Mouse (Mus musculus) forebrain, embryonic 10.5 days (tissue): ENCODE data around the gene 2810408A11Rik. TPM values are rescaled to one million over a fixed set of nuclear protein-coding genes. Genes with fewer than 3 reads are reported as not detected.

Experiments
- DNase-seq: peaks from one replicate; pipeline ENCODE4 v3.0.0-alpha.2; 2017; ENCODE audit warnings: low spot score; ENCODE audit errors: extremely low spot score
- H3K27ac ChIP-seq: fragments of 300-500 bp; sonication (generic); 2 replicates; pipeline ENCODE4 v1.5.1; 2016; ENCODE audit warnings: mild to moderate bottlenecking
- H3K27me3 ChIP-seq: fragments of 300-500 bp; sonication (generic); 2 replicates; pipeline ENCODE4 v1.6.1; 2016; ENCODE audit warnings: mild to moderate bottlenecking; ENCODE audit not compliant: poor library complexity, severe bottlenecking
- H3K36me3 ChIP-seq: fragments of 300-500 bp; sonication (generic); replicated peaks from 2 replicates; pipeline ENCODE4 v1.6.1; 2016; ENCODE audit warnings: mild to moderate bottlenecking, moderate library complexity
- H3K4me1 ChIP-seq: fragments of 300-500 bp; sonication (generic); 2 replicates; pipeline ENCODE4 v1.6.1; 2016
- H3K4me3 ChIP-seq: fragments of 300-500 bp; sonication (generic); 2 replicates; pipeline ENCODE4 v1.5.1; 2016; ENCODE audit warnings: mild to moderate bottlenecking, moderate library complexity
- H3K9me3 ChIP-seq: fragments of 300-500 bp; sonication (generic); 2 replicates; pipeline ENCODE4 v1.6.1; 2016; ENCODE audit warnings: mild to moderate bottlenecking, moderate library complexity
- WGBS: fragments of 180-500 bp; shearing (Covaris S2); methylation state at CpG from one replicate; pipeline ENCODE4 v1.1.7; 2016; 5-methylcytosine and 5-hydroxymethylcytosine counted together
- polyA plus RNA-seq: library from polyadenylated mRNA; unstranded; fragments of >200 nt; fragmentation: Nextera tagmentation; extraction: Ambion mirVana; gene quantifications from 2 replicates; pipeline ENCODE4 v1.2.1, GENCODE M21; 2016

Gene 2810408A11Rik
- polyA plus RNA-seq, 1 experiment from 2014 or later: 11.9 TPM

- H3K4me1 ChIP-seq: peaks cover 47% of the 10 kb centered on the region
- whole genome bisulfite sequencing: under 1% methylated on average over 42 of the region's 42 CpGs
Observed at GRCm38 (mm10) chr11:69901406-69901846, 639 bp upstream of the 2810408A11Rik start.

GRCm38 (mm10) chr11:69899870-69900269 is 917 bp downstream of the 2810408A11Rik start:
- no peaks in the 10 kb centered on the region for H3K9me3 ChIP-seq
- H3K27me3 ChIP-seq: peaks cover 8% of the 10 kb centered on the region; the same call in 1 of the 2 replicates
- WGBS: 26% methylated on average over 4 of the region's 4 CpGs
- DNase-seq: no peak
- peaks cover 24% of the 10 kb centered on the region for H3K36me3 ChIP-seq
- peaks cover 52% of the 10 kb centered on the region for H3K4me1 ChIP-seq
- peak overlapping the region; percentile 99 for H3K27ac ChIP-seq
- H3K4me3 ChIP-seq: peak overlapping the region; percentile 99

More at GRCm38 (mm10) chr11:69901406-69901846, 639 bp upstream of the 2810408A11Rik start:
- peak overlapping the region; percentile 99 for H3K27ac ChIP-seq
- H3K36me3 ChIP-seq: peaks cover 40% of the 10 kb centered on the region
- H3K9me3 ChIP-seq: no peaks in the 10 kb centered on the region
- peak; percentile 97 for DNase-seq
- H3K4me3 ChIP-seq: peak overlapping the region; percentile 99
- H3K27me3 ChIP-seq: peaks cover 8% of the 10 kb centered on the region; the same call in 1 of the 2 replicates

- DNase-seq: no peak
- Histone ChIP-seq H3K27me3 (peaks cover 8% of the 10 kb centered on the region; the same call in 1 of the 2 replicates), H3K27ac (0 out of 2 replicates have a peak within 1 kb of the TSS, but pooled peaks have one; percentile 26), H3K9me3 (no peaks in the 10 kb centered on the region), H3K4me1 (peaks cover 35% of the 10 kb centered on the region), H3K4me3 (no peak within 1 kb of the TSS), H3K36me3 (peaks cover 3% of the 10 kb centered on the region)
- WGBS: 85% methylated on average over 4 of the region's 4 CpGs
Observed at GRCm38 (mm10) chr11:69895291-69895690, 5.5 kb downstream of the 2810408A11Rik start, which contains the start of gene Acap1. Gene Acap1, minus strand, starts transcription at chr11:69895539.

GRCm38 (mm10) chr11:69894671-69895070 is 6.1 kb downstream of the 2810408A11Rik start:
- no peak overlapping the region for H3K27ac ChIP-seq
- peaks cover 29% of the 10 kb centered on the region for H3K4me1 ChIP-seq
- 78% methylated on average over 5 of the region's 5 CpGs for WGBS
- H3K27me3 ChIP-seq: peaks cover 6% of the 10 kb centered on the region; the same call in 1 of the 2 replicates
- peaks cover 3% of the 10 kb centered on the region for H3K36me3 ChIP-seq
- no peak for DNase-seq
- H3K4me3 ChIP-seq: no peak overlapping the region
- H3K9me3 ChIP-seq: no peaks in the 10 kb centered on the region

- Histone ChIP-seq H3K9me3 (no peaks in the 10 kb centered on the region), H3K36me3 (no peaks in the 10 kb centered on the region), H3K4me1 (peaks cover 12% of the 10 kb centered on the region; the same call in 1 of the 2 replicates), H3K4me3 (no peak overlapping the region), H3K27me3 (no peaks in the 10 kb centered on the region), H3K27ac (no peak overlapping the region)
- DNase-seq: no peak
- WGBS: 85% methylated on average over 4 of the region's 4 CpGs
Observed at GRCm38 (mm10) chr11:69891482-69891881, 9.3 kb downstream of the 2810408A11Rik start.

GRCm38 (mm10) chr11:69886907-69887635 is 13.7 kb downstream of the 2810408A11Rik start:
- Histone ChIP-seq H3K36me3 (no peaks in the 10 kb centered on the region), H3K27me3 (peaks cover 11% of the 10 kb centered on the region), H3K4me3 (no peak overlapping the region), H3K4me1 (peaks cover 11% of the 10 kb centered on the region; the same call in 1 of the 2 replicates), H3K27ac (0 out of 2 replicates have a peak overlapping the region, but pooled peaks have one; percentile 0), H3K9me3 (no peaks in the 10 kb centered on the region)
- no peak for DNase-seq
- 72% methylated on average over 8 of the region's 8 CpGs for WGBS

GRCm38 (mm10) chr11:69884663-69885062 is 16.1 kb downstream of the 2810408A11Rik start:
- peaks cover 23% of the 10 kb centered on the region for H3K27me3 ChIP-seq
- 91% methylated on average over 8 of the region's 8 CpGs for WGBS
- H3K4me3 ChIP-seq: no peak overlapping the region
- H3K36me3 ChIP-seq: no peaks in the 10 kb centered on the region
- no peak for DNase-seq
- no peaks in the 10 kb centered on the region for H3K9me3 ChIP-seq
- peak overlapping the region; percentile 12; the same call in 1 of the 2 replicates for H3K27ac ChIP-seq
- peaks cover 31% of the 10 kb centered on the region for H3K4me1 ChIP-seq

GRCm38 (mm10) chr11:69884240-69884639 is 16.5 kb downstream of the 2810408A11Rik start:
- Histone ChIP-seq H3K27me3 (peaks cover 28% of the 10 kb centered on the region), H3K4me1 (peaks cover 35% of the 10 kb centered on the region), H3K9me3 (no peaks in the 10 kb centered on the region), H3K27ac (peak overlapping the region; percentile 41; the same call in 1 of the 2 replicates), H3K4me3 (no peak overlapping the region), H3K36me3 (no peaks in the 10 kb centered on the region)
- 89% methylated on average over 9 of the region's 9 CpGs for WGBS
- DNase-seq: no peak

GRCm38 (mm10) chr11:69883527-69884151 is 17.1 kb downstream of the 2810408A11Rik start:
- DNase-seq: no peak
- H3K4me3 ChIP-seq: no peak overlapping the region
- no peaks in the 10 kb centered on the region for H3K9me3 ChIP-seq
- WGBS: 88% methylated on average over 8 of the region's 8 CpGs
- peaks cover 33% of the 10 kb centered on the region for H3K27me3 ChIP-seq
- H3K36me3 ChIP-seq: no peaks in the 10 kb centered on the region
- peaks cover 41% of the 10 kb centered on the region for H3K4me1 ChIP-seq
- no peak overlapping the region for H3K27ac ChIP-seq

- WGBS: 61% methylated on average over 4 of the region's 4 CpGs
- no peaks in the 10 kb centered on the region for H3K9me3 ChIP-seq
- no peak for DNase-seq
- peaks cover 34% of the 10 kb centered on the region for H3K27me3 ChIP-seq
- no peaks in the 10 kb centered on the region for H3K36me3 ChIP-seq
- no peak overlapping the region for H3K4me3 ChIP-seq
- peaks cover 47% of the 10 kb centered on the region for H3K4me1 ChIP-seq
- no peak overlapping the region for H3K27ac ChIP-seq
Observed at GRCm38 (mm10) chr11:69883066-69883465, 17.7 kb downstream of the 2810408A11Rik start.

- 58% methylated on average over 21 of the region's 21 CpGs for WGBS
- H3K27me3 ChIP-seq: peaks cover 34% of the 10 kb centered on the region
- DNase-seq: no peak
- peak overlapping the region; percentile 58 for H3K4me3 ChIP-seq
- H3K36me3 ChIP-seq: no peaks in the 10 kb centered on the region
- peaks cover 57% of the 10 kb centered on the region for H3K4me1 ChIP-seq
- H3K9me3 ChIP-seq: no peaks in the 10 kb centered on the region
- peak overlapping the region; percentile 84 for H3K27ac ChIP-seq
Observed at GRCm38 (mm10) chr11:69881787-69882670, 18.8 kb downstream of the 2810408A11Rik start.
